Mouse (Mus musculus) adrenal gland, adult 18-20 months (tissue): Measurements from ENCODE around the gene Olfr917. TPM values are rescaled to one million over a fixed set of nuclear protein-coding genes. Genes with fewer than 3 reads are reported as not detected.

Source experiments
- DNase-seq, 2 experiments: peaks; one replicate each; pipeline ENCODE4 v3.0.0; 2021 to 2022; ENCODE audit warnings: low spot score in 2 of 2
- long read RNA-seq, 2 experiments: library from polyadenylated mRNA; stranded (forward); transcript quantifications; one replicate each; pipeline ENCODE4 v2.0.0; 2021
- total RNA-seq, 2 experiments: library from RNA; stranded (reverse); gene quantifications; 1 replicate in 1 of 2; 2 replicates in 1 of 2; pipeline ENCODE4 v1.2.3; 2021

The Olfr917 gene
- total RNA-seq, result not detected
- long read RNA-seq, experiment 1, result 0 reads
- long read RNA-seq, experiment 2, result 0 reads

DNA sequence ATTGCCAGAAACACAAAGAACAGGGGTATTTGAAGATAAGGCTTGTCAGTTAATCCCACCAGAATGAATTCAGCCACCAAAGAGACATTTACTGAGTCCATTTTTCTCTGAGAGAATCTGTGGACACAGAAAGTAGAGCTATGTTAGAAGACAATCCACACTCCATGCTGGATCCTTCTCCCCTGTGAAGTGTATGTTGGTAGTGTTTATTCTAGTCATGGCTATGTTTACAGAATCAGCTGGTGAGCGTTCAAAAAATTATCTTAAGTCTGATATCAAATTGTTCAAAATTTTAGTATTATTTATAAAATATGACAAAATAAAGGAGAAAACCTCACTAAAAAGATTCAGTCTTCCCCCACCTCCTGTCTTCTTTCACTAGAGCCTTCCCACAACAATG lies at the start of gene Olfr917:
Gene Olfr917, minus strand, starts transcription at position 101 of the 400 bp plus-strand sequence.
- DNase-seq, result no peak

DNA sequence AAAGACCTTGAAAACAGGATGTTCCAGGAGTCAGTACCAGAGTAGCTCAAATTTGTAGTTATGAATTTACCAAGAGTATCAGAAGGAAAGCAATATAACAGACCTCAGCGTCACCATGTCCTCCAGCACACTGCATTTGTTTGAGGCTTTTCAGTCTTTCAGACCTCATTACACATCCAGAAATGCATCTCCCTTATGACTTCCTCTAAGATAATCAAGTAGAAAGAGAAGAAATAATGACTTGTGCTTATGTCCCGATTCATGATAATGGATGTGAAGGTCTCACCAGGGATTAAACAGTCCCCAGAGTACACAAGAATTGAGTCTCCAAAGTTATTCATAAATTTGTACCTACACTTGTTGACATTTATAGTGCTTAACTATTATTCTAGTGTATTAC lies 8.9 kb upstream of the Olfr917 start, which contains the start of gene Olfr918:
Gene Olfr918, minus strand, starts transcription at position 101 of the 400 bp plus-strand sequence.
- DNase-seq, result no peak

DNA sequence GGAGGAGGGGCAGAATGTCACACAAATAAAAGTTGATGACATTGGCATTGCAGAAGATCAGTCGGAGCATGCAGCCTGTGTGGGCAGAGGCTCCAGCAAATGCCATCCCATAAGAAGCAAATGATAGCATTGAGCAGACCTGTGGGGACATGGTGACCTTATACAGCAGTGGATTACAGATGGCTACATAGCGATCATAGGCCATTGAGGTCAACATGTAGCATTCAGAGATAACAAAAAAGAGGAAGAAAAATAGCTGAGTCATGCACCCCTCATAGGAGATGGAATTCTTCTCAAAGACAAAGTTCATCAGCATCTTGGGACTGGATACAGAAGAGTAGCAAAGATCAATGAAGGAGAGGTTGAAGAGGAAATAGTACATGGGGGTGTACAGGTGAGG lies 7.2 kb upstream of the Olfr917 start:
- no peak for DNase-seq

- DNase-seq, result no peak
Measured at GRCm38 (mm10) chr9:38659775-38660174, 5.9 kb downstream of the Olfr917 start, which contains the start of gene Olfr916. TSS of gene Olfr916 (minus strand) at chr9:38659875.

DNA sequence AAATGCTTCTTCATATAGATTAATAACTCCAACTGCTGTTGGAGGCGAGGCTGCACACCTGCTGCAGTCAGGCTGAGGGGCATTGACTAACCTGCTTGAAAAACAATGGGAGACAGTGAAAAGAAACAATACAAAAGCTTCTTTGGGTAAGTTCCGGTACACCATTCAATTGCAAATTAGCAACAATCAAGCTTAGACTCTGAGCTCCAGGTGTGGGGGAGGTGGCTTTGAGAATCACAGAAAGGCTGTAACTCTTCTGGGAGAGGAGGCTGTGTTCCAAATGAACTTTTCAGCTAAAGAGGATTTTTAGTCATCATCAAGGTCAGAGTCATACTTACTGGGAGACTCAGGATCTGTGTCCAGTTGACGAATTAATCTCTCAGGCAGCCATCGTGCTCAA lies 33.2 kb downstream of the Olfr917 start:
- DNase-seq, result no peak

Other genes with a start within 250 kb of the Olfr917 start
- gene Olfr901, start 236.4 kb downstream of the Olfr917 start, total RNA-seq, result not detected
- not detected for gene Olfr902, start 218.2 kb downstream of the Olfr917 start, total RNA-seq
- not detected for gene Olfr904, start 202.7 kb downstream of the Olfr917 start, total RNA-seq
- under 1 TPM in 1 of 2 experiments, not detected in 1; 0.06 TPM for gene Olfr905, start 194.7 kb downstream of the Olfr917 start, total RNA-seq
- not detected for gene Olfr906, start 178.8 kb downstream of the Olfr917 start, total RNA-seq
- not detected for gene Olfr907, start 170.0 kb downstream of the Olfr917 start, total RNA-seq
- not detected for gene Olfr911-ps1, start 144.3 kb downstream of the Olfr917 start, total RNA-seq
- not detected for gene Olfr910, start 128.0 kb downstream of the Olfr917 start, total RNA-seq
- not detected for gene Olfr912, start 85.7 kb downstream of the Olfr917 start, total RNA-seq
- not detected for gene Olfr913, start 73.1 kb downstream of the Olfr917 start, total RNA-seq
- not detected for gene Olfr914, start 60.7 kb downstream of the Olfr917 start, total RNA-seq
- not detected for gene Olfr916, start 6.0 kb downstream of the Olfr917 start, total RNA-seq
- not detected for gene Olfr918, start 8.8 kb upstream of the Olfr917 start, total RNA-seq
- not detected for gene Olfr919, start 37.8 kb upstream of the Olfr917 start, total RNA-seq
- 10 to 100 TPM; 41.1 to 43.6 TPM for gene Vwa5a, start 52.4 kb upstream of the Olfr917 start, total RNA-seq
- under 1 TPM; 0.19 to 0.33 TPM for gene Olfr920, start 86.5 kb upstream of the Olfr917 start, total RNA-seq
- gene Olfr921, start 107.2 kb upstream of the Olfr917 start, total RNA-seq, result not detected
- not detected for gene Olfr922, start 148.8 kb upstream of the Olfr917 start, total RNA-seq
- gene Olfr923, start 160.7 kb upstream of the Olfr917 start, total RNA-seq, result not detected
- gene Olfr924, start 178.6 kb upstream of the Olfr917 start, total RNA-seq, result not detected
- gene Olfr26, start 189.2 kb upstream of the Olfr917 start, total RNA-seq, result not detected
- gene Olfr926, start 211.3 kb upstream of the Olfr917 start, total RNA-seq, result not detected